23 mouse cellular contexts compared by ENCODE assay signal in the genomic region with DNA sequence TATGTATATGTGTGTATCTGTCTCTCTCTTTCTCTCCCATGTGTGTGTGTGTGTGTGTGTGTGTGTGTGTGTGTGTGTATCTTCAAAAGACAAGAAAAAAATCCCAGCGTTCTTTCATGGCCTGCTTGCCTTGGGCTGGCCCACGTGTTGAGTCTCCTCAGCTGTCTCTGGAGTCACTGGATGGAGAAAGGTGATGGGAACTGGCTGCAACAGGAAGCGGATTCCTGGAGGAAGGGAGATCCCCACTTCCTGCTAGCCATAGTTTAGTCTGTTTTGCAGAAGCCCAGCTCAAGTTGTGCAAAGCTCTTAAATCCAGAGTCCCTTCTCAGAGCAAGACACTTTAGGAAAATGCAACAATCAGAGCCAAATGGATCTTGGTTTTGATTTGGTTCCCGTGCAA. TPM values are rescaled to one million over a fixed set of nuclear protein-coding genes. Genes with fewer than 3 reads are reported as not detected.
DNase-seq lines count a peak whose midpoint lies in the region; TF ChIP-seq lines count a peak whose summit lies in the region.
"Had no signal": no experiment of that assay in that cellular context is flagged by ENCODE, and none has a peak within 500 bp of the region (broad histone marks: within the 10 kb centered on the region; RNA-seq: fewer than 3 reads in every experiment).

No protein-coding gene starts in this region.

- no peak for TF ChIP-seq CTCF in kidney, adult 2 months (conservative IDR thresholded peaks at IDR 0.05; ENCODE audit: insufficient read depth, insufficient read length, low read depth, low read length)

- peak; percentile 16 for DNase-seq in kidney, adult 2 months
- no peak for DNase-seq in kidney, adult 18-20 months
- DNase-seq in lung, postnatal 10 days, result peak; percentile 10
- no peak for DNase-seq in lung, postnatal 36 days
- no peak for DNase-seq in adrenal gland, postnatal 14 days
- DNase-seq: adrenal gland, adult 8-10 months; adrenal gland, postnatal 25 days; cerebellum, adult 11 months; cerebellum, adult 18-20 months; cerebellum, adult 8-10 months; cerebellum, adult 9-11 months; cerebellum, postnatal 14 days; cerebellum, postnatal 36 days; embryo, embryonic 11 days had no signal

- no peaks in the 10 kb centered on the region for H3K36me3 ChIP-seq in kidney, adult 2 months (ENCODE audit: control insufficient read depth, insufficient read depth, low read length)
- H3K36me3 ChIP-seq: embryonic facial prominence, embryonic 13.5 days; embryonic facial prominence, embryonic 15.5 days; forebrain, embryonic 10.5 days; forebrain, embryonic 12.5 days; G1E had no signal

- no peak for TF ChIP-seq POLR2A in kidney, adult 2 months (IDR thresholded peaks at IDR 0.05; ENCODE audit: low read depth, low read length)

- no peak overlapping the region for H3K27ac ChIP-seq in kidney, adult 2 months (ENCODE audit: insufficient read depth, low read depth, low read length)
- H3K27ac ChIP-seq: embryonic facial prominence, embryonic 13.5 days; embryonic facial prominence, embryonic 15.5 days; forebrain, embryonic 10.5 days; forebrain, embryonic 12.5 days had no signal

- 59% methylated on average over 4 of the region's 4 CpGs for WGBS in kidney, adult 2 months

- no peak overlapping the region for H3K4me3 ChIP-seq in kidney, adult 2 months (ENCODE audit: insufficient read depth, low read depth, low read length)
- H3K4me3 ChIP-seq: embryonic facial prominence, embryonic 13.5 days; embryonic facial prominence, embryonic 15.5 days; erythroblast, embryonic 14.5 days; forebrain, embryonic 10.5 days; forebrain, embryonic 12.5 days had no signal

- H3K4me1 ChIP-seq in kidney, adult 2 months (ENCODE audit: control insufficient read depth, insufficient read depth, low read length), result peaks cover 8% of the 10 kb centered on the region; the same call in 1 of the 2 replicates
- H3K4me1 ChIP-seq: forebrain, embryonic 10.5 days; forebrain, embryonic 12.5 days had no signal

- H3K27me3 ChIP-seq in kidney, adult 2 months (replicated peaks; ENCODE audit: control insufficient read depth, insufficient read depth, low read length), result no peaks in the 10 kb centered on the region
- H3K27me3 ChIP-seq: embryonic facial prominence, embryonic 13.5 days; embryonic facial prominence, embryonic 15.5 days; forebrain, embryonic 12.5 days; Patski had no signal

RNA-seq across cellular contexts. Expression of gene Kcne4, which starts 6.7 kb away (rescaled TPM):
- 2.2 and 2.4 TPM in 2 replicates for polyA plus RNA-seq in kidney, adult 2 months (2012; rRNA removed)
- 6.5 and 8.2 TPM in 2 replicates for total RNA-seq in adrenal gland, postnatal 14 days (2021)
- total RNA-seq: common myeloid progenitor, adult 5-6 weeks had no signal
- polyA plus RNA-seq: activated CD4-positive, CD25-positive, alpha-beta regulatory T cell, adult 4 months; erythroblast, embryonic 14.5 days; G1E had no signal

Comparison
In these comparisons a context has a peak if more than half of its experiments do, and no peak if none do; other contexts are left out.
1. DNase-seq: peak in kidney, adult 2 months (single experiment) and lung, postnatal 10 days (single experiment); none in kidney, adult 18-20 months (single experiment), lung, postnatal 36 days (single experiment) and adrenal gland, postnatal 14 days (single experiment).